Mouse (Mus musculus): Measurements from ENCODE around the gene Vapa. TPM values are rescaled to one million over a fixed set of nuclear protein-coding genes. Genes with fewer than 3 reads are reported as not detected.
A peak's percentile ranks its signal among the peaks of the same experiment; 100 is the strongest.

The Vapa gene
- polyA plus RNA-seq, 1 experiment from 2014 or later, result 158 TPM

- H3K4me1 ChIP-seq (ENCODE audit: control insufficient read depth, insufficient read depth, low read length), result peaks cover 28% of the 10 kb centered on the region
- peak overlapping the region; percentile 57 for H3K4me2 ChIP-seq (ENCODE audit: low read depth, low read length)
- ATAC-seq (ENCODE audit: insufficient read depth, low FRiP score), result peak; percentile 15; the same call in 1 of the 2 replicates
- H3K4me3 ChIP-seq (replicated peaks; ENCODE audit: low read length), result peak overlapping the region; percentile 96
- no peaks in the 10 kb centered on the region for H3K27me3 ChIP-seq (ENCODE audit: control insufficient read depth, insufficient read depth, low read length)
- no peaks in the 10 kb centered on the region for H3K9me3 ChIP-seq (replicated peaks; ENCODE audit: control insufficient read depth, low read length)
- WGBS, result under 1% methylated on average over 58 of the region's 91 CpGs
- peak overlapping the region; percentile 100 for H3K27ac ChIP-seq (ENCODE audit: low read length)
- H3K9ac ChIP-seq (ENCODE audit: low read length), result peak overlapping the region; percentile 100
- H3K36me3 ChIP-seq (ENCODE audit: control insufficient read depth, insufficient read depth, low read length), result no peaks in the 10 kb centered on the region
Observed at GRCm38 (mm10) chr17:65612391-65613141, 789 bp downstream of the Vapa start.

GRCm38 (mm10) chr17:65611721-65612120, 1.6 kb downstream of the Vapa start:
- Histone ChIP-seq H3K27ac (ENCODE audit: low read length) (no peak overlapping the region), H3K9ac (ENCODE audit: low read length) (peak overlapping the region; percentile 100), H3K9me3 (replicated peaks; ENCODE audit: control insufficient read depth, low read length) (no peaks in the 10 kb centered on the region), H3K4me1 (ENCODE audit: control insufficient read depth, insufficient read depth, low read length) (peaks cover 32% of the 10 kb centered on the region), H3K27me3 (ENCODE audit: control insufficient read depth, insufficient read depth, low read length) (no peaks in the 10 kb centered on the region), H3K36me3 (ENCODE audit: control insufficient read depth, insufficient read depth, low read length) (no peaks in the 10 kb centered on the region), H3K4me2 (ENCODE audit: low read depth, low read length) (peak overlapping the region; percentile 57), H3K4me3 (replicated peaks; ENCODE audit: low read length) (peak overlapping the region; percentile 96)
- ATAC-seq (ENCODE audit: insufficient read depth, low FRiP score), result no peak
- 3% methylated on average over 4 of the region's 4 CpGs for WGBS

DNA sequence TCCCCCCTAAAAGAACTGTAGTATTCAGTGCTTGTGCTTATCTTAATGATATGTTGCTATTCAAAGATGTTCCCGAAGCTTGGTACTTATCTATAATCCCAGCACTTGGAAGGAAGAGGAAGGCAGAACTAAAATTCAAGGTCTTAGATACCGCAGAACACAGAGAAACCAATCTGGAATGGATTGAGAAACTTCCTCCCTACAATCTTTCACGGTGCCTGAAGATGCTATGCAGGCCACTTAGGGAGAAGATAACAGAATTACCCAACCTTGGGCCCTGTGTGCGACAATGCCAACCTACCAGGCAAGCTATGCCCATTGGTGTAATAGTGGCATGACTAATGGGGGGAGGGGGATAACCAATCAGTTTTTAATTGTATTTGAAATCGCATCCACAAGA, 4.6 kb downstream of the Vapa start:
- H3K36me3 ChIP-seq (ENCODE audit: control insufficient read depth, insufficient read depth, low read length), result no peaks in the 10 kb centered on the region
- H3K4me3 ChIP-seq (replicated peaks; ENCODE audit: low read length), result no peak overlapping the region
- no peak overlapping the region for H3K9ac ChIP-seq (ENCODE audit: low read length)
- H3K27ac ChIP-seq (ENCODE audit: low read length), result peak overlapping the region; percentile 2; the same call in 1 of the 2 replicates
- 64% methylated on average over 5 of the region's 5 CpGs for WGBS
- no peaks in the 10 kb centered on the region for H3K9me3 ChIP-seq (replicated peaks; ENCODE audit: control insufficient read depth, low read length)
- H3K4me2 ChIP-seq (ENCODE audit: low read depth, low read length), result no peak overlapping the region
- ATAC-seq (ENCODE audit: insufficient read depth, low FRiP score), result no peak
- no peaks in the 10 kb centered on the region for H3K27me3 ChIP-seq (ENCODE audit: control insufficient read depth, insufficient read depth, low read length)
- H3K4me1 ChIP-seq (ENCODE audit: control insufficient read depth, insufficient read depth, low read length), result peaks cover 50% of the 10 kb centered on the region

DNA sequence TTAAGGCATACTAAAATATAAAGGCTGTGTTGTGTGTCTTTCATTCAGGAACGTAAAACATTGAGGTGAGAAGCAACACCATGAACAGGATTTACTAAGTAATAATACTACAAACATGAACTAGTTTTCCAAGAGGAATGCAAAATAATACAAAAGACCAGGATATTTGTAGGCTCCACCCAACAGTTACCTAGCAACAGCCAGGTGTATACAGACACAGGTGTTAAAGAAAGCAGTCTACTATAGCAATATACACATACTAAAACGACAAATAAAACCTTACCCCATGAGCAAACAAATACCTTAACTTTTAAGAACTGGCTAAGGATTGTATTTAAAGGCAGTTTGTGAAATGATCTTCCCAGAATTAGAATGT, 5.1 kb downstream of the Vapa start:
- 53% methylated on average over 2 of the region's 2 CpGs for WGBS

GRCm38 (mm10) chr17:65607574-65608311, 5.6 kb downstream of the Vapa start:
- no peak overlapping the region for H3K9ac ChIP-seq (ENCODE audit: low read length)
- ATAC-seq (ENCODE audit: insufficient read depth, low FRiP score), result no peak
- 41% methylated on average over 7 of the region's 7 CpGs for WGBS
- H3K36me3 ChIP-seq (ENCODE audit: control insufficient read depth, insufficient read depth, low read length), result no peaks in the 10 kb centered on the region
- H3K27me3 ChIP-seq (ENCODE audit: control insufficient read depth, insufficient read depth, low read length), result no peaks in the 10 kb centered on the region
- H3K9me3 ChIP-seq (replicated peaks; ENCODE audit: control insufficient read depth, low read length), result no peaks in the 10 kb centered on the region
- H3K4me1 ChIP-seq (ENCODE audit: control insufficient read depth, insufficient read depth, low read length), result peaks cover 51% of the 10 kb centered on the region
- no peak overlapping the region for H3K4me3 ChIP-seq (replicated peaks; ENCODE audit: low read length)
- H3K4me2 ChIP-seq (ENCODE audit: low read depth, low read length), result peak overlapping the region; percentile 30; the same call in 1 of the 2 replicates
- peak overlapping the region; percentile 51; the same call in 1 of the 2 replicates for H3K27ac ChIP-seq (ENCODE audit: low read length)

More for the DNA sequence above, 5.1 kb downstream of the Vapa start:
- H3K4me1 ChIP-seq (ENCODE audit: control insufficient read depth, insufficient read depth, low read length), result peaks cover 51% of the 10 kb centered on the region
- no peaks in the 10 kb centered on the region for H3K36me3 ChIP-seq (ENCODE audit: control insufficient read depth, insufficient read depth, low read length)
- H3K27me3 ChIP-seq (ENCODE audit: control insufficient read depth, insufficient read depth, low read length), result no peaks in the 10 kb centered on the region
- H3K4me2 ChIP-seq (ENCODE audit: low read depth, low read length), result peak overlapping the region; percentile 30; the same call in 1 of the 2 replicates
- no peak overlapping the region for H3K4me3 ChIP-seq (replicated peaks; ENCODE audit: low read length)
- H3K9me3 ChIP-seq (replicated peaks; ENCODE audit: control insufficient read depth, low read length), result no peaks in the 10 kb centered on the region
- H3K9ac ChIP-seq (ENCODE audit: low read length), result no peak overlapping the region
- no peak; the same call in 1 of the 2 replicates for ATAC-seq (ENCODE audit: insufficient read depth, low FRiP score)
- H3K27ac ChIP-seq (ENCODE audit: low read length), result peak overlapping the region; percentile 51; the same call in 1 of the 2 replicates

DNA sequence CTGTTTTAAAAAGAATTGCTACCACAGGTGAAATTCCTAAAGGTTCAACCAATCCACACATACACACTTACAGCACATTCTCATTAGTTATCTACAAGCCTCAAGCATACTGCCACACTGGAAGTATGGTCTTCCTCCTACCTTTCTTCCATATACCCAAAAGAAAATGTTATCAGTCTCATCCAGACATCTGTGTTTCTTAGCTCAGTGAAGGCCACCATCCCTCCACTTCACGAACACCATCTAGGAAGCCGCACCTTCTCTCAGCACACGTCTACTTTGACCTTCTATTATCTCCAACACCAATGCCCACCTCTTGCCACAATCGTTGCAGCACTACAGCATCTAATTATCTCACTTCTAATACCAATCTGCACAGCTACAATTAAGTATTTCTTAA, 7.3 kb downstream of the Vapa start:
- no peak overlapping the region for H3K4me2 ChIP-seq (ENCODE audit: low read depth, low read length)

DNA sequence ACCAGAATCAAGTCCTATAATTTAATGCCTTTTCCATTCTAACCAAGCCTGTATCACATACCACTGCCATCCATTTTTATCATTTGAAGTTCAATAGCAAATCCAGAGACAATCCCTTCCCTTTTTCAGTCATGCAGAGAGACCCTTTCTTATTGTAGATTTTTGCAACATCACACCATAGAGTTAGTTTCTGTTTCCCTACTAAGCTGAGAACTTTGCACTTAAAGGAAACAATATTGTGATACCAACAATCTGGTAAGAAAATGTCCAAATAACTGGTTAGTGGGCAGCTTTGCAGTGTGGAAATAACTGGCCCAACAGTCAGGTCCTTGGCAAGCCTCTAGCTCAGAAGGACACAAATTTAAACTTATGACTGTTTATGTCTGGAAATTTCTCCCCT, 8.5 kb downstream of the Vapa start:
- Histone ChIP-seq H3K4me3 (replicated peaks; ENCODE audit: low read length) (no peak overlapping the region), H3K27ac (ENCODE audit: low read length) (no peak overlapping the region), H3K27me3 (ENCODE audit: control insufficient read depth, insufficient read depth, low read length) (no peaks in the 10 kb centered on the region), H3K9me3 (replicated peaks; ENCODE audit: control insufficient read depth, low read length) (no peaks in the 10 kb centered on the region), H3K4me1 (ENCODE audit: control insufficient read depth, insufficient read depth, low read length) (peaks cover 42% of the 10 kb centered on the region), H3K36me3 (ENCODE audit: control insufficient read depth, insufficient read depth, low read length) (no peaks in the 10 kb centered on the region), H3K9ac (ENCODE audit: low read length) (no peak overlapping the region), H3K4me2 (ENCODE audit: low read depth, low read length) (no peak overlapping the region)
- no peak for ATAC-seq (ENCODE audit: insufficient read depth, low FRiP score)

More for the DNA sequence above, 7.3 kb downstream of the Vapa start:
- H3K27ac ChIP-seq (ENCODE audit: low read length), result no peak overlapping the region
- no peaks in the 10 kb centered on the region for H3K27me3 ChIP-seq (ENCODE audit: control insufficient read depth, insufficient read depth, low read length)
- ATAC-seq (ENCODE audit: insufficient read depth, low FRiP score), result no peak
- no peak overlapping the region for H3K9ac ChIP-seq (ENCODE audit: low read length)
- no peaks in the 10 kb centered on the region for H3K9me3 ChIP-seq (replicated peaks; ENCODE audit: control insufficient read depth, low read length)
- no peak overlapping the region for H3K4me3 ChIP-seq (replicated peaks; ENCODE audit: low read length)
- WGBS, result 67% methylated on average over 4 of the region's 4 CpGs
- H3K4me1 ChIP-seq (ENCODE audit: control insufficient read depth, insufficient read depth, low read length), result peaks cover 49% of the 10 kb centered on the region
- H3K36me3 ChIP-seq (ENCODE audit: control insufficient read depth, insufficient read depth, low read length), result no peaks in the 10 kb centered on the region

DNA sequence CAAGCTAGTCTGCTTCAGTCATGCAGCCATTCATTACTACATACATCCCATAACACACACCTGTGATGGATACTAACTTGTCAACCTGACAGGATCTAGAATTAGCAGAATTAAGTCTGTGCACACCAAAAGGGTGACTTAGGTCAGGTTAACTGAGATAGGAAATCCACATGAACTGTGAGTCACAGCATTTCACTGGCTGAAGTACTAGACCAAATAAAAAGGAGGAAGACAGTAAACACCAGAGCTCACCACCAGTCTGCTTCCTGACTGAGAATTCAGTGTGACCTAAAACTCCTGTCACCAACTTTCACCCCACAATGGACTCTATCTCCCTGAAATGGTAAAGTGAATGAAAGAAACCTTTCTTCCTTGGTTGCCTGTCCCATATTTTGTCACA, 9.0 kb downstream of the Vapa start:
- Histone ChIP-seq H3K4me2 (ENCODE audit: low read depth, low read length) (no peak overlapping the region), H3K4me3 (replicated peaks; ENCODE audit: low read length) (no peak overlapping the region), H3K4me1 (ENCODE audit: control insufficient read depth, insufficient read depth, low read length) (peaks cover 37% of the 10 kb centered on the region), H3K36me3 (ENCODE audit: control insufficient read depth, insufficient read depth, low read length) (no peaks in the 10 kb centered on the region), H3K9me3 (replicated peaks; ENCODE audit: control insufficient read depth, low read length) (no peaks in the 10 kb centered on the region), H3K9ac (ENCODE audit: low read length) (no peak overlapping the region; the same call in 1 of the 2 replicates), H3K27ac (ENCODE audit: low read length) (no peak overlapping the region), H3K27me3 (ENCODE audit: control insufficient read depth, insufficient read depth, low read length) (no peaks in the 10 kb centered on the region)
- no peak for ATAC-seq (ENCODE audit: insufficient read depth, low FRiP score)

DNA sequence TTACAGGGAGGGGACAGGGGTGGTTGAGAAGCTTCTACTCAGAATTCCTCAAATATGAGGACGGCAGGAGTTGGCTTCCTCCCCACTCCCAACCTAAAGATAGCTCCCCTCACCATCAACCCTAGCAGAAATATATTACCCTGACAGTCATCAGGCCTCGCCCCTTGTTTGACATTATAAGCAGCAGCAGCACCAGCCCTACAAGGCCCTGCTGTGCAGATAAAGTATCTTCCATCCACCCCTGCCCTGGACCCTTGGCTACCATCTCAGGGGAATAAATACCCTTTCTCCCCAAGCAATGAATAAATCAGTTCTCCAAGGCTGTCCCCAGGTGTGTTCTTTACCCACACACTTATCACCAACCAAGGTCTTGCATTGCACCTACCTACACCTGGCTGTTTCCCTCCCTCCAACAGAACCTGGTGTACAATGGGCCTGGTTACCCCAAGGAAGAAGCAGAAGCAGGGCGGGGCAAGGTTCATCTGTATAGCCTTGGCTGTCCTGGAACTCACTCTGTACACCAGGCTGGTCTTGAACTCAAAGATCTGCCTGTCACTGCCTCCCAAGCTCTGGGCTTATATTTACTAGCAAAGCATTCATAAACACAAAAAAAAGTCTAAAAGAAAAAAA, 15.4 kb downstream of the Vapa start:
- WGBS, result 62% methylated on average over 3 of the region's 3 CpGs
- Histone ChIP-seq H3K9me3 (replicated peaks; ENCODE audit: control insufficient read depth, low read length) (no peaks in the 10 kb centered on the region), H3K9ac (ENCODE audit: low read length) (no peak overlapping the region), H3K27ac (ENCODE audit: low read length) (no peak overlapping the region), H3K4me1 (ENCODE audit: control insufficient read depth, insufficient read depth, low read length) (peaks cover 11% of the 10 kb centered on the region), H3K36me3 (ENCODE audit: control insufficient read depth, insufficient read depth, low read length) (0 out of 2 replicates have a peak, but pooled peaks cover 3% of the 10 kb centered on the region), H3K4me3 (replicated peaks; ENCODE audit: low read length) (no peak overlapping the region), H3K4me2 (ENCODE audit: low read depth, low read length) (no peak overlapping the region), H3K27me3 (ENCODE audit: control insufficient read depth, insufficient read depth, low read length) (no peaks in the 10 kb centered on the region)
- no peak for ATAC-seq (ENCODE audit: insufficient read depth, low FRiP score)

Measured in stomach, embryonic 16.5 days (tissue).